Mouse (Mus musculus) gastrocnemius, postnatal 4 days (tissue): ENCODE measurements around the gene Olfr48. TPM values are rescaled to one million over a fixed set of nuclear protein-coding genes. Genes with fewer than 3 reads are reported as not detected.

ENCODE experiments used
- DNase-seq, 2 experiments: peaks; one replicate each; pipeline ENCODE4 v3.0.0; 2021 to 2022; ENCODE audit warnings: low spot score in 2 of 2, mixed read lengths in 2 of 2
- long read RNA-seq, 2 experiments: library from polyadenylated mRNA; stranded (forward); transcript quantifications; one replicate each; pipeline ENCODE4 v2.0.0; 2021
- total RNA-seq, 2 experiments: library from RNA; stranded (reverse); gene quantifications; 2 replicates each; pipeline ENCODE4 v1.2.3; 2021

Gene Olfr48
- total RNA-seq = not detected
- long read RNA-seq, experiment 1 = 0 reads
- long read RNA-seq, experiment 2 = 0 reads

GRCm38 (mm10) chr2:89848105-89848504 lies at the start of gene Olfr48:
Olfr48 (minus strand) TSS chr2:89848205.
- DNase-seq = no peak

- no peak for DNase-seq
Observed at GRCm38 (mm10) chr2:89878137-89878536, 30.1 kb upstream of the Olfr48 start, which contains the start of gene Olfr1257. Olfr1257 (plus strand) TSS chr2:89878437.

GRCm38 (mm10) chr2:89849230-89849629 lies 1.2 kb upstream of the Olfr48 start:
- DNase-seq = no peak

GRCm38 (mm10) chr2:89841455-89841854 lies 6.5 kb downstream of the Olfr48 start, which contains the start of gene Olfr1256:
Olfr1256 (minus strand) TSS chr2:89841555.
- no peak for DNase-seq

- DNase-seq = no peak
Observed at GRCm38 (mm10) chr2:89820216-89820615, 27.8 kb downstream of the Olfr48 start.

- DNase-seq = no peak
Observed at GRCm38 (mm10) chr2:89811751-89812150, 36.3 kb downstream of the Olfr48 start, which contains the start of gene Olfr1255. Olfr1255 (plus strand) TSS chr2:89812051.

- no peak for DNase-seq
Observed at GRCm38 (mm10) chr2:89810751-89811150, 37.3 kb downstream of the Olfr48 start.

GRCm38 (mm10) chr2:89799583-89799982 lies 48.4 kb downstream of the Olfr48 start:
- DNase-seq = no peak

GRCm38 (mm10) chr2:89793519-89793918 lies 54.5 kb downstream of the Olfr48 start, which contains the start of gene Olfr1254:
Olfr1254 (minus strand) TSS chr2:89793619.
- DNase-seq = no peak

Other genes starting within 250 kb of the Olfr48 start
- under 1 TPM; 0.07 to 0.08 TPM for gene Olfr1247, start 234.1 kb downstream of the Olfr48 start, total RNA-seq
- gene Olfr1248, start 230.0 kb downstream of the Olfr48 start, total RNA-seq = not detected
- not detected for gene Olfr1249, start 213.2 kb downstream of the Olfr48 start, total RNA-seq
- gene Olfr1250, start 186.7 kb downstream of the Olfr48 start, total RNA-seq = not detected
- not detected for gene Olfr1251, start 176.3 kb downstream of the Olfr48 start, total RNA-seq
- not detected for gene Olfr1252, start 123.2 kb downstream of the Olfr48 start, total RNA-seq
- gene Olfr1253, start 91.1 kb downstream of the Olfr48 start, total RNA-seq = not detected
- not detected for gene Olfr1254, start 54.6 kb downstream of the Olfr48 start, total RNA-seq
- not detected for gene Olfr1255, start 36.2 kb downstream of the Olfr48 start, total RNA-seq
- gene Olfr1256, start 6.7 kb downstream of the Olfr48 start, total RNA-seq = not detected
- not detected for gene Olfr1257, start 30.2 kb upstream of the Olfr48 start, total RNA-seq
- gene Olfr1258, start 79.1 kb upstream of the Olfr48 start, total RNA-seq = not detected
- gene Olfr1259, start 100.5 kb upstream of the Olfr48 start, total RNA-seq = not detected
- gene Olfr1260, start 126.1 kb upstream of the Olfr48 start, total RNA-seq = not detected
- gene Olfr1261, start 143.0 kb upstream of the Olfr48 start, total RNA-seq = not detected
- gene Olfr1262, start 151.9 kb upstream of the Olfr48 start, total RNA-seq = not detected
- not detected for gene Olfr1263, start 163.9 kb upstream of the Olfr48 start, total RNA-seq
- not detected for gene Olfr1264, start 177.4 kb upstream of the Olfr48 start, total RNA-seq
- not detected for gene Olfr1265, start 187.1 kb upstream of the Olfr48 start, total RNA-seq
- gene Olfr140, start 215.4 kb upstream of the Olfr48 start, total RNA-seq = not detected